Mouse (Mus musculus): ENCODE measurements at regions not wholly inside any gene's neighbourhood (a gene's known extent, or its start where the extent isn't known, plus 50 kb on each side); places are given as distances from the start of the nearest gene placed in this dataset.
A peak's percentile ranks its signal among the peaks of the same experiment; 100 is the strongest.
"Not testable (repeated sequence)": the region's sequence is repeated elsewhere in the genome, so short reads cannot be mapped to it uniquely, and the experiment has no call there.

DNA sequence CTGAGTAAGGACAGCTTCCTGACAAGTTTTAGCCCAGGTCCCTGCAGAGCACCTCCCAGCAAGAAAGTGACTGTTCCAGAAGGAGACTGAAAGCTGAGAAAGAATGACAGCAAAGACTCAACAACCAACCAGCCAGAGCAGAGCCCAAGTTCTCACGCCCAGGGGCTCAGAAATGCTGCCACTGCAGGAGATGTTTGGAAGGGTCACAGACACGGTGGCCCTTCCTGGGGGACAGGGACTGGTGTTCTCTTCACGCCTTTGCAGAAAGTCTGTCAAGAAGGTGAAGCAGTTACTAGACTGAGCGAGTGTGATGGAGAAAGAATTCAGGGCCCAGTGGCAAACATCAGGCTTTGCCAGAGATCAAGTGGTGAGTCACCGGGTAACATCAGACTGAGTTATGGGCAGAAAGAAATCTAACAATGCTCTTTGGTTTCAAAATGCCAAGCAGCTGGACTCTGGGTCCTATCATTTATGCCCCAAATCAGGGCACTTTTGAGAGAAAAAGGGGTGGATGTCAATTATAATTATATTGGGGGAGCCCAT is 154.2 kb upstream of the Hes1 start:
- DNase-seq (ENCODE audit: low read depth, low spot score): no peak

DNA sequence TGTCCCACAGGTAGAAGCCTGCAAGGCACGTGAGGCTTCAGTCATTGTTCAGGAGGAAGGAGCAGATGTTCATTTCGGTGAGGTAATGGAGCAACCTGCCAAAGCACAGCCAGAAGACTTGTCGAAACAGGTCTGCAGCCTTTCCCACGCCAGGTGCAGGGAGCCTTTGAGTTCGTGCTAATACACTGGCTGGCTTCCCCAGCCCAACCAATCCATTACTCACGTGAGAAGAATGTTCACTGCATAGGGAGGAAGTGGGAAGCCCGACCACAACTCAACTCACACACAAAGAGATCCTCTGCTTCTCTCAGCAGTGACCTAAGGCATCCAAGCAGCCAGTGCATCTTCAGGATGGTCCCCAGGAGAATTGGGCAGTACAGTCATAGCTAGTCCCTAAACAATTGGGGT is 153.0 kb upstream of the Hes1 start:
- peak; percentile 73 for DNase-seq (ENCODE audit: low read depth, low spot score)

DNA sequence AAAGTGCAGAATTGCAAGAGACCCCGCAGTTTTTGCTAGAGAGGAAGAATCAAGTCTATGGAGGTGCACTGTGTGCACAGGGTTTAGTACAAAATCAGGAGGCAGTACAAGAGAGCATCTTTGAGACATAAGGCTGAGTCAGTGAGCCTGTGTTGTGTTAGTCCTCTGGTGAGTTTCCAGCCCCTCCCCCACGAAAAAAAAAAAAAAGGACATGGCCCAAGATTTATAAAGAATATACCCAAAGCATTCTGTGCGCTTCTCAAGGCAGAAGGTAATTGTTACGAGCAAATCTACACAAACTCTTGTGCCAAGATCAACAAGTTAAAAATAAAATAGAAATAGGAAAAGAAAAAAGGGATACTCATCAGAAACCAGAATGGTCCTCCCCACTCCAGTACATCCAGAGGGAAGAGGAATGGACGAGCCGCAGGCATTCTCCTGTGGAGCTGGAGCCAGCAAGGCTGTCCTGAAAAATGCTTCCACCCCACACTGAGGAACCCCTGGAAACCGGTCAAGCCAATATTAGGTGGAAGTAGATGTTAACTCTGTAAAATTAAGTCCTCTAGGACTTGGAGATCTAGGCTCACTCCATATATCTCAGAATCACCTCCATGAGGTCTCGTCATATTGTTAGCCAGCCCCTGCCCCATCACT is 150.7 kb upstream of the Hes1 start:
- no peak for DNase-seq (ENCODE audit: low read depth, low spot score)

DNA sequence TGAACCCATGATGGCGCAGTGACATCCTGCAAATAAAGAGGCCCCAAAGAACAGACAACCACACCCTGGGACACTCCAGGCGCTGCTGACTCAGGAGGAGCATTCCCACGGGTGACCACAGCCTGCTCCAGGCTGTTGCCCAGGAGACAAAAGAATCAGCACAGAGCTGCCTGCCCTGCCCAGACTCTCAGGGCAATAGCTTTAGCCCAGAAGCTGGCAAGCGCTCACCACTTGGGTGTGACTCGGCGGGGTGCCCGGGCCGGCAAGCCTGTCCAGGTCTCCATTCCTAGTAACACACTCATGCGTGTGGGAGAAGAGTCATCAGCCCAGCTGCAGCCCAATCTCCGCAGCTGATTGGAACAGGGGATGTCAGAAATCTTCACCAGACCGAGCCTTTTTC is 148.8 kb upstream of the Hes1 start:
- DNase-seq (ENCODE audit: low read depth, low spot score): no peak

DNA sequence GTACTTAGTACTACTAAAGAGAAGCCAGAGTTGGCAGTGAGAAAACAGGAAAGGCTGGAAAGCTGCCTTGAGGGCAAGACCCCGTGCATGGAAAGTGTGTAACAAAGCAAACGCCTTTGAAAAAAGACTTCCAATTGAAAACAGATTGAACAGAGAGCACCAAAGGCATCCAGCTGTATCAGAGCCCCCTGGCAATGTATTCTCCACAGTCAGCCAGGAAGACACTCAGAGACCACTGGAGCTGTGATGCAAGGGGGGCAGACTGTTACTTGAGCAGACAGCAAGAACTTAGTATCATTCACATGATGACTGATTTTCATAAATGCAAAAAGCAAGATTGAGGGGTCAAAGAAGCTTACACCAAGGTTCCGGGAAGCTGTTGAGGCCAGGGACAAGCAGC is 146.2 kb upstream of the Hes1 start:
- no peak for DNase-seq (ENCODE audit: low read depth, low spot score)

DNA sequence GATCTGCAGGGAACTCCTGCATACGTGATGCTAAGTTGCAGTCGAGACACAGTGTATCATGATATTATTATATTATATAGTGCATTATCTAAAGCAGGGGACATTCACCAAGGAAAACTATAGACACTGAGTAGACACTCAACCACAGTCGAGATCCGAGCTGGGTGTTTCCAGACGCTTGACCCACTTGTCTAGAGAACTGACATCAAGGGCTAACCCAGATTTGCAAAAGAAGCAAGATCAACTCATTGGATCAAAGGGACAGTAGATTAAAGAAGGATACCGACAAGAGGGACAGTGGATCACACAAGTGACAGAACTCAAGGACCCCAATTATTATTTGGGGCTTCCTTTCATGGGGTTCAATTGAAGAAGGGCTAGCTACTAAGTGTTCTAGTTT is 145.8 kb upstream of the Hes1 start:
- no peak for DNase-seq (ENCODE audit: low read depth, low spot score)

DNA sequence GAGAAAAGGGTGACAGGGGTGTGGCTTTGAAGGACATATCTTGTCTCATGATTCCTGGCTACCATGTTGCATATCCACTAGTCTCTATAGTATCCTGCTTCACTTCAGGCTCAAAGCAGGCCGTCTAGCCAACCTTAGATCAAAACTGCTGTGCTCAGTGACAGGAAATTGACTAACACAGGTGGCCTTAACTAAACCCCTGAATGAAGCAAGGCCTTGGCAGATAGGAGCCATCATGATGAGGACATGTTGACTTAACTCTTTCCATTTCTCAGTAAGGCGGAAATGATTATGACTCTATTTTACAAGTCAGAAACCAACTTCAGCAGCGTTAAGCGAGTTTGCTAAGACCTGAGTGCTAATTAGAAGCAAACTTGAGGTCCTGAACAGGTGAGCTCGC is 143.2 kb upstream of the Hes1 start:
- no peak for DNase-seq (ENCODE audit: low read depth, low spot score)

DNA sequence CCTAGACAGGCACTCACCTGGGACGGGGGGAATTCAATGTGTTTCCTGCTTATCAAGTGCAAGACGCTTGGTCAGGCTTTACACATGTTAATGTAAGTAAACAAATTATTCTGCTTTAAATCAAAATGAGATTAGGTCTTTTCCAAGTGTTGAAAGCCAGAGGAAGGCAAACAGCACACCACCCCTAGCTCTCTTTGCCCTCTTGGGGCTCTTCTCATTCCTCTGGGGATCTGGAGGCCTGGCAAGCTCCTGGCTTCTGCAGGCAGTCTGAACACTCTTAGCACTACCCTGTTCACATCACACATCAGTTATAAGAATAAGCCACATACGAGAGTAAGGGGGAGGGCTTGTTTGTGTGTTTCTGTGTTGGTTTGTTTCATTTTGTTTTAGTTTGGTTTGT is 142.8 kb upstream of the Hes1 start:
- no peak for DNase-seq (ENCODE audit: low read depth, low spot score)

DNA sequence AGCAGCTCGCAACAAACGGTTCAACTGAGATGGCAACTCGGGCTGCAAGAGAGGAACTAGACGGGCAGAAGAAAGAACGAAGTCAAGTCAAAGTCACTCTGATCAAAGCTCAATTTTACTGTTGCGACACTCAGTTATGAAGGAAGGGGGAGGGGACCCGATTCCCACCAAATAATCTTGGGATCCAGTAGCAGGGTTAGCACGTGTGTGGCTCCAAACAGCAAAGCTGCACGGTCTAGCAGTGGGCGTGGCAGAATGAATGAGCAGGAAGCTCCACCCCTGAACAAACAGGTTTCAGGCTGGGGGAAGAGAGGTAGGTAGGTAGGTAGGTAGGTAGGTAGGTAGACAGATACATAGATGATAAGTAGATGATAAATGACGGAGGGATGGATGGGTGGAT is 136.9 kb upstream of the Hes1 start:
- DNase-seq (ENCODE audit: low read depth, low spot score): not testable (repeated sequence)

DNA sequence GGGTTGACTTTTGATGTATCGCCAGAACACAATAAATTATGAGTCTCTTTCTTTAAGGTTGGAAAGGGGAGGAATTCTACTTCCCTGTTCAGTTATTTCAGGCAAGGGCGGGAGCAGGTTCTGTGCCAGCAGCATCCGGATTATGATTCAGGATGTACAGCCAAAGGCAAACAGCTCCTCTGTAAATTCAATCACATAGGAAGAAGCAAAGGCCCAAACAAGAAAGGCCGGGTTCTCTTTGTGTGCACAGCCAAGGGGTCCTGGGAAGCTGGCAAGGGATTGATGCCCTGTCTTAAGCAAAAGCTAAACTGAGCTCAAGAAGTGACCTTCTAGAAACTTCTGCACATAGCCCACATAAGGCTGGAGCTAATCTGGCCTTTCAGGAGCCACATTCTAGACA is 135.9 kb upstream of the Hes1 start:
- DNase-seq (ENCODE audit: low read depth, low spot score): no peak

DNA sequence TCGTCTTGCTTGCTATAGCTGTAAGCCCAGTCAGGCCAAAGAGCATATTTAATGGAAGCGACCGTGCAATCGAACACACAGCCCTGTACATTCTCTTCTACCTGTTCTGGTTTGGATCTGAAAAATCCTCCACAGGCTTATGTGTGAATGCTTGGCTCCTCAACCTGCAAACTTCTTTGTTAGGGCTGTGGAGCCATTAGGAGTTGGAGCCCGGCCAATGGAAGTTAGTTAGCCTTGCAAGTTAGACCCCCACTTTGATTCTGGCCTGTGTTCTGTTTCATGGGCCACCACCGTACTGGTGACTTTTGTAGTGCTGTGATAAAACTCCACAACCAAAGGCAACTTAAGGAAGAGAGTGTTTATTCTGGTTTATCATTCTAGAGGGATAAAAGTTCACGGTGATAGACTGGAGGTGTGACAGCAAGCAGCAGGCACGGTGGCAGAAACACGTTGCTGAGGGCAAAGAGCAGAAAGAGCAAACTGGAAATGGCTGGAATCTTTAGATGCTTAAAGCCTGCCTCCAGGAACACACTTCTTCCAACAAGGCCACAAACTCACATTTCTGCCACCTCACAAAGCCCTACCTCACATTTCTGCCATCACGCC is 132.3 kb upstream of the Hes1 start:
- no peak for DNase-seq (ENCODE audit: low read depth, low spot score)

DNA sequence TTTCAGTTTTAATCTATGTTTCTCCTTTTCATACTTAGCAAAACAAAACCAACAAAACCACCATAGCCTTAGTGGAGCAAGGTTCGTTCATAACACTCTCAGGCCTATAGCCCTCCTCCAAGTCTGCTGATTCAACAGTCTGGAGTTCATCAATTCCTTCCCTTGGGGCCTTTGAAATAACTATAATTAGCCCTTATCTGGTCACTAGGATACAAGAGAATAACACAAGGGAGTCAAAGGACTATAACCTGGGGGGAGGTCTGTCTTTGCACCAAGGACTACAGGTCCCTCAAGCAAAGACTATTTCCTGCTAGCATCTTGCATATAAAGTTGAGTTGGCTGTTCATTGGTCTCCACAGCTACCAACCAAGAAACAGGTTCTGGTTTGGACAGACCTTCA is 129.5 kb upstream of the Hes1 start:
- DNase-seq (ENCODE audit: low read depth, low spot score): no peak

DNA sequence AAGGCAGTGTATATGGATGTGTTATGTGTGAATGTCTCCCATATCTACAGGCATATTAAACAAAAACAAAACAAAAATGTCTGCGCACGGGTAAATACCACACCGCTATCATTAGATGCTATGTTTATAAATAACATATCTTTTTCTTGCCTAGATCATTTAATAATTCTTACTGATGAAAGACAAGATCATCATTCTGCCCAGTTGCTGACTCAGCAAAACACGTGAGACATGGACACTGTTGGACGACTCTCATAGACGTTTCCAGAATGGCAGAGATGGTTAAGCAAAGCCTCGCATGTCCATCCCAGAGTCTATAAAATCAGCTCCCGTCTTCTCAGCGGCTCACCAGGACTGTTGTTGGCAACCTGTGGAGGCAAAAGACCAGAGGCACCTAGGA is 125.5 kb upstream of the Hes1 start:
- no peak for DNase-seq (ENCODE audit: low read depth, low spot score)

DNA sequence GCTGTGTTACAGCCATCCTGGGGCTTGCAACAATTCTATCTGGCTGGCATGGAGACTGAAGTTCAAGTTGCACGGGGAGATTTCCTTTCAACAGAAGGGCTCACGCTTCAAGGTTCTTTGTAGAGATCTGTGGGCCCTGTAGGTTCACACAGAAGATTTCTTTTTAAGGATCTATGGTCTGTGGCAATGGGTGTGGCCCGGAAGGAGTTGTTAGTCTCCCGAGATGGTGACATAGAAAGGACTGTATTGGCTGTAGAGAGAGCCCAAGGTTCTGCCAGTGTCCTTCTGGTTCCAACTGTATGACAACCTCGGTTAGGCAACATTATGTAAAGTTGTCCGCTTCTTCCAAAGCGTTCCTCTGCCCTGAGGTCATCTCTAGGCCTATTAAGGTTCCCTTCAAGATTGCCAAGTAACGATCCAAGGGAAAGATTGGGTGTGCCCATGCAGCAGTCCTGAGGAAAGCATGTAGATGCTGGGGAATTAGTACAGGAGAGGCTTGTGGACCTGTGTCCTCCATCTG is 124.8 kb upstream of the Hes1 start:
- no peak for DNase-seq (ENCODE audit: low read depth, low spot score)

DNA sequence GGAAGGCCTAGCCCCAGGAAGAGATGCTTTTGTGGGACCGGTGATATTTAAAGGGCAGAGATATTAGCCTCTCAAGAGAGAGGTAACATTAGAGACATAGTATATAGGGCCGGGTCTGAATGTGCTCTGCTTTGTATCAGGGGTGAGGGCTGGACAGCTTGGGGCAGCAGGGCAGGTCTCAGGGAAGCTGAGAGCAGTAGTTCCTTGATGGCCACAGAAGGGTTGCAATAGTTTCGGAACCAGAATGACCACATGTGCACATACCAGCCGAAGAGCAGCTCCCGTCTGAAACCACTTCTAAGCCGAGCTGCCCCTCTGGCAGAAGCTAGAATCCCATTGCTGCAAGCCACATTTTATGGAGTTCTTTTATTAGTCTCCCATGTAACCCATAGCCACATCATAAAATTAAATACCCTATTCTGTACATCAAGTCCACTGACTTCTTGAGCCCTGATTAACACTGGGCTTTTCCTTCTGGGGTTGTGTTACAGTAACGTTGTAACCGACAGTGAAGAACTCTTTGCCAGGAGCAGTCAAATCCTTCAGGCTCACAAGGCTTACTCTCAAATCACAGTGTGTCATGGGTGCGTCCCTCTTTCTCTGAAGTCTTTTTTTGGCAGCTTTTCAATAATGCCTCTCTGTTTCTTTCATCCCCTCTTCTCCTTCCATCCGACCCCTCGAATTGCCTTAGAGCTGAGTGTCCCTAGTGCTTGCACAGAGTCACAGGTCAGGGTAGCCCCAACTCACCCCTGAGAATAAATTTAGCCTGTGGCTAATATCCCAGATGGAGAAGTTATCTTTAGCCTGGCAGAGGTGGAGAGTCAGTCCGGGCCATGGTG is 124.1 kb upstream of the Hes1 start:
- DNase-seq (ENCODE audit: low read depth, low spot score): no peak

DNA sequence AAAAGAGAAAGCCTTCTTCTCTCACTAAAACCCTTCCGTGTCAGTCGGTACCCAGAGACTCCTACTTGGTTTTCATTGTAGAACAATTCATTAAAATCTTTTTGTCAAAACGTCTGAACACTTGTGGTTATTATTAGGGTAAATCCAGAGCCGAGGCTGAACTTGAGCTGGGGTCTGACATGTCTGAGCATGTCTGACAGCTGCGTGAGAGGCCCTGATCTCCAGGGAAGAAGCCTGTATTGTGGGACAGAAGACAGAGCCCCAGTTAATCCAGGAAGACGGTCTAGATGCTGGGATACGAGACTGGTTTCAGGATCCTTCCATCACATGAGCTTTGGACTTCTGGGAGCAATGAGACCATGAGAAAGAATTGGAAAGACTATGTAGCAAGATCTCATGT is 122.1 kb upstream of the Hes1 start:
- DNase-seq (ENCODE audit: low read depth, low spot score): peak; percentile 67

DNA sequence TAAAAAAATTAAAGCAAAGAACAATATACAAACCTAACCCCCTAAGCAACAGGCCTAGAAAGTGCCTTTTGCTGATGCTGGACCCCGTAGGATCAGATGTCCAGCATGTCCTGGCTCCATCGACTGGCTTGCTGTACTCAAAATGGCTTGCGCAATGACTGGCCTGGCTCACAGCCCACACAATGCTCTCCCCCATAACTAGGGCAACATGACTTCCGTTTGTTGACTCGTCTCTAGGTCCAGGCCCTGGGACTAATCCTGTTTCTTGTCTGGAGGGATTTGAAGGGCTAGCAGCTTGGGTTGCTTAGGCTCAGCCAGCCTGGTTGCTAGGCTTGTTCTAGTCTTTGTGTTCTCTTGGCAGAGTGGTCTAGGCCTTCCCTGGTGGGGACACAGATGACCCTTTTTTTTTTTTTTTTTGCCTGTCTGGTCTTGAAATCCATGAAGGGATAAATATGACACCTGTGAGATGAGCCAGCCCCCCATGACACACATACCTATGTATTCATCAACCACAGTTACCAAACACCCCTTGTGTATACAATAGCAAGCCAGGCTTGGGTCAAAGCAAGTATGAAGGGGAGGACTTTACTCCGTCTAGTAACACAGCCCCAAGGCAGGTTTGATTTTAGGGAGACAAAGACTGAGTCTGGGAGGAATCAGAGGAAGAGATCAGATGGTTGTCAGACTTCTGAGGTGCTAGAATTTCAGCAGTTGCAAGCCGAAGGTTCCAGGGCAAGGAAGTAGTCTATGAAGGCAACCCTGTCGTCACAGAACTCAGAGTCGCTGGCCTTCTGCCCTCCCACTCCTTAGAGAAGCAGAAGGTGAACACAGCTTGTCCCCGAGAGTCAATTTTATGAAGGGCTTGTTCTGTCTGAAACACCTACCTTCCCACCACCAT is 120.0 kb upstream of the Hes1 start:
- DNase-seq (ENCODE audit: low read depth, low spot score): no peak

DNA sequence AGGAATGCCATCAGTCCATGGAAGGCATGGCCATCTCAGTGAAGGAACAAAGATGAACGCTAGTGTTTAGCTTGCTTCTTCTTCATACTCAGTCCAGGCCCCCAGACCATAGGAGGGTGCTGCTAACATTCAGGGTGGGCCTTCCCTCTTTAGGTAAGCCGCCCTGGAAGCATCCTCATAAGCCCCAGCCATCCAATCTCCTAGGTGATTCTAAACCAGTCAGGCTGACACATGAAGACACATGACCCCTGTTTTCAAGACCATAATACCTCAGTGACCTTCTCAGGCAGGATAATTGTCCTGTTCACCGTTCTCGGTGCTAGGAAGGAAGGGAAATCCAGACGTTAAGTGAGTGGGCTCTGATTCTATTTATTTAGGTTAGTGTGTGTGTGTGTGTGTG is 119.2 kb upstream of the Hes1 start:
- no peak for DNase-seq (ENCODE audit: low read depth, low spot score)

DNA sequence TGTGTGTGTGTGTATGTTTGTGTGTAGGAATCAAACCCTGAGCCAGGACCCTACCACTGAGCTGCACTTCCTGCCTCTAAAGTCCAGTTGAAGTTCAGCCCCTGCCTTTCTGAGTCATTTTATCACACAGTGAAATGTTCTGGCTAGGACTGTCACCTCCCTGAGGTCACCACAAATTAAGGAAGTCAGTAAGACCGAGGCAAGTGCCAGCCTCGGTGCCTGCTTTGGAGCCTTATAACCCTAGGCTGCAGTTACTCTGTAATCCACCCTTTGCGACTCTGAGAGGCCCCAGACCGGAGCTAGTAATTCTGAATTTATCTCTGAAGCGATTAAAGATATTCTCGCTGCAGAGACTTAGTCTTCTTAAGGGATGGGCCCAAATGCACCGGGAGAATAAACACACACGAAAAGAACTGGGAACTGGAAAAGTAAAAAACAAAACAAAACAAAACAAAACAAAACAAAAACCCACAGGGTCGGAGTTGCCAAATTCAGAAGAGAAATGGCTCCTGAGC is 118.8 kb upstream of the Hes1 start:
- DNase-seq (ENCODE audit: low read depth, low spot score): no peak

DNA sequence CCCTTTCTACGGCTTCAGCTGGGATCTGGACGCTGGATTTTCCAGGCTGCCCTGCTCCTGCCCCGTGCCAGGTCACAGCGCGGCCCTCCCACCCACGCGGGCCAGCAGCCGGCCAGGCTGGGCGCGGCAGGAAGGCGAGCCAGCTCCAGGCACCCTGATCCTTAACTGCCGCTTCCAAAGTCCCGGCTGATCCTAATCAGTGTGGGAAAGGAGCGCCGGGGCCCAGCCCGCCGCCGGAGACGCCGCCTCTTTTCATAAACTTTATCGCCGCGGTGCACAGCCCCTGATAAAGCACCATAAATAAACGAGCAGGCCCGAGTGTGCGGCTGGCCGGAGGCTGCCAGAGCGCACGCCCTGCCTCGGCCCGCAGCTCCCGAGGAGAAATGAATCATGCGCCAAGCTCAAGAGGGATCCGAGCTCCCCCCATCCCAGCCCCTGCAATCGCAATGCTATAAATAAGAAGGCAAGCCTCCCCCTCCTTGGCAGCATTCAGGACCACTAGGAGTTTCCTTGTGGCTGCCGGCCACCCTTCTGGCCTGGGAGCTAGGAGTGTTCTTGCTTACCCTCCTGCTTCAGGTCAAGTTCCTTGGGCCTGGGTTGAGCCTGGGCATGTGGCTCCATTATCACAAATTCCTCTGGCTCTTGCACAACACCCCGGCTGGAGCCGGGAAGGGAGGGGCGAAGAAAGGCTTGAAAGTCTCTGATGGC is 118.1 kb upstream of the Hes1 start:
- peak; percentile 80 for DNase-seq (ENCODE audit: low read depth, low spot score)

DNA sequence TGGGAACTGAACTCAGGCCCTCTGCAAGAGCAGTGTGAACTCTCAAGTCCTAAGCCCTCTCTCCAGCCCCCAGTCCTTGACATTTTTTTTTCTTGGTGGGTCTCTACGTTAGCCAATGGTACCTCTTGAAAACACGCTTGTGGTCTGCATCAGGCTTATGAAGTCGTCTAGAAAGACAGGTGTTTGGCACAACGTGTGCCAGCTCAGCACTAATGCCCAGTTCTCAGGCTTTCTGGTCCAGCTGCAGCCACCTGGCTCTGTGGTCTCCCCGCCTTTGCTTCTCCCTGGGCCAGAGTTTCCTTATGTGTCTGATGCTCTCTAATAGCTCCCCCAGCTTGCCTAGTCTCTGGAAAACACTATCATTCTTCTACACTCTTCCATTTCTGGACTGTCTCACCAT is 117.2 kb upstream of the Hes1 start:
- no peak for DNase-seq (ENCODE audit: low read depth, low spot score)
